Mouse (Mus musculus) hindbrain, embryonic 10.5 days (tissue): ENCODE results near the gene Itgav. TPM values are rescaled to one million over a fixed set of nuclear protein-coding genes. Genes with fewer than 3 reads are reported as not detected.
"Not testable (repeated sequence)": the region's sequence is repeated elsewhere in the genome, so short reads cannot be mapped to it uniquely, and the experiment has no call there.

Experiments used
- DNase-seq: peaks from one replicate; pipeline ENCODE4 v3.0.0-alpha.2; 2017; ENCODE audit warnings: low spot score
- H3K27ac ChIP-seq: fragments of 300-500 bp; sonication (generic); 2 replicates; pipeline ENCODE4 v1.5.1; 2016; ENCODE audit warnings: mild to moderate bottlenecking, moderate library complexity
- H3K27me3 ChIP-seq: fragments of 300-500 bp; sonication (generic); 2 replicates; pipeline ENCODE4 v1.6.1; 2016; ENCODE audit warnings: mild to moderate bottlenecking; ENCODE audit not compliant: poor library complexity, insufficient read depth, severe bottlenecking
- H3K36me3 ChIP-seq: fragments of 300-500 bp; sonication (generic); 2 replicates; pipeline ENCODE4 v1.6.1; 2016; ENCODE audit warnings: mild to moderate bottlenecking, moderate library complexity
- H3K4me1 ChIP-seq: fragments of 300-500 bp; sonication (generic); replicated peaks from 2 replicates; pipeline ENCODE4 v1.6.1; 2016; ENCODE audit warnings: mild to moderate bottlenecking
- H3K4me3 ChIP-seq: fragments of 300-500 bp; sonication (generic); 2 replicates; pipeline ENCODE4 v1.5.1; 2016; ENCODE audit warnings: mild to moderate bottlenecking, moderate library complexity
- H3K9me3 ChIP-seq: fragments of 300-500 bp; sonication (generic); 2 replicates; pipeline ENCODE4 v1.6.1; 2016; ENCODE audit warnings: mild to moderate bottlenecking, moderate library complexity
- WGBS: fragments of 180-500 bp; shearing (Covaris S2); methylation state at CpG from one replicate; pipeline ENCODE4 v1.1.7; 2016; 5-methylcytosine and 5-hydroxymethylcytosine counted together
- polyA plus RNA-seq: library from polyadenylated mRNA; unstranded; fragments of >200 nt; fragmentation: Nextera tagmentation; extraction: Ambion mirVana; gene quantifications from 2 replicates; pipeline ENCODE4 v1.2.1, GENCODE M21; 2016

The Itgav gene
- polyA plus RNA-seq, 1 experiment from 2014 or later = 31.8 TPM

DNA sequence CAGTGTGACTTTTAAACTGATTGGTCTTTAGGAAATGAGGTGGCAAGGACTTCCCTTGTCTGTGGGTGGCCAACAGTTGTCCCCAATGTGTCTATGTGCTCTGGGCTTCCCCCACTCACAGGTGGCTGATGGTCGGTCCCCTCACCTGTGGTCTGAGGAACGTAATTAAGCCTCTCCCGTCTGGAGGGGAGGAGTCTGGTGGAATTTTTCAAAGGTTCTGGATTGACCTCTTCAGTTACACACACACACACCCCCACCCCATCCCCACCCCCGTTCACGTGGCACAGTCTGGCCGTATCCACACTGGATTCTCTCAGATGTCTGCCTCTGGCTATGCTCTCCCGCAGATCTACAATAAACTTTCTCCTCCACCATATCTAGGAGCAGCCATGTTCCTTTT lies 30.1 kb upstream of the Itgav start:
- no peak for DNase-seq
- Histone ChIP-seq H3K27ac (no peak overlapping the region), H3K4me3 (no peak overlapping the region), H3K27me3 (no peaks in the 10 kb centered on the region), H3K9me3 (peaks cover 1% of the 10 kb centered on the region; the same call in 1 of the 2 replicates), H3K4me1 (peaks cover 5% of the 10 kb centered on the region), H3K36me3 (no peaks in the 10 kb centered on the region)
- WGBS = 81% methylated on average over 7 of the region's 7 CpGs

DNA sequence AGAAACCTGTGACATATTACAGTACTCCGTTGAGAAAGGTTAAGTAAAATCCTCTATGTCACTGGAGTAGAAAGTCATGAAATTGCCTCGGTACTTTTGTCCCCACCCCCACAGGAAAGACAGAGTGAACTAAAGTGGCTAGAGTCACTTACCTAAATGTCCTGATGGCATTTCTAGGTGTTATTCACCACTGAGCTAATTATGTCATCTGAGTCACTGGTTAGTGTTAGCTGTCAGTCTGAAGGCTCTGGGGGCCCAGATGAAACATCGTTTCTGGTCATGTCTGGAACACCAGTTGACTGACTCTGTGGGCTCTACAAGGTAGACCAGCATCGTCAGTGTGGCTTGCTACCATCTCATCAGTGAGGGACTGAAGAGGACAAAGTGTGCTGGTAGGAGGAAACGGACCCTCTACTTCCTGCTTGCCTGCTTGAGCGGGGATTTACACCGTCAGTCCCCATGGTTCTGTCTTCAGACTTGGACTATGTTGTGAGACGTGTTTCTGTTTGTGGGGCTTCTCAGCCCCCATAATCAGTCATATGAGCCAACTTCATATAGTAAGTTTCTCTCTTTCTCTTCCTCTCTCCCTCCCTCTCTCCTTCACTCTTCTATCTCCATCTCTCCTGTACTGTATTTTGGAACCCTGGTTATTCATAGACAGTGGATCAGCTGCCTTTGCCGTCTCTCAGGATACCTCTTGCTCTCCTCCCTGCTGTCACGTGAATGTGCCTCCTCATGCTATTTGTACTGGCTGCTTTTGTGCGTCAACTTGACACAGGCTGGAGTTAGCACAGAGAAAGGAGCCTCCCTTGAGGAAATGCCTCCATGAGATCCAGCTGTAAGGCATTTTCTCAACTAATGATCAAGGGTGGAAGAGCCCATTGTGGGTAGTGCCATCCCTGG lies 28.6 kb upstream of the Itgav start:
- Histone ChIP-seq H3K4me3 (no peak overlapping the region), H3K4me1 (peaks cover 5% of the 10 kb centered on the region), H3K27ac (no peak overlapping the region), H3K27me3 (no peaks in the 10 kb centered on the region), H3K36me3 (no peaks in the 10 kb centered on the region), H3K9me3 (no peaks in the 10 kb centered on the region)
- no peak for DNase-seq
- WGBS = 79% methylated on average over 11 of the region's 11 CpGs

DNA sequence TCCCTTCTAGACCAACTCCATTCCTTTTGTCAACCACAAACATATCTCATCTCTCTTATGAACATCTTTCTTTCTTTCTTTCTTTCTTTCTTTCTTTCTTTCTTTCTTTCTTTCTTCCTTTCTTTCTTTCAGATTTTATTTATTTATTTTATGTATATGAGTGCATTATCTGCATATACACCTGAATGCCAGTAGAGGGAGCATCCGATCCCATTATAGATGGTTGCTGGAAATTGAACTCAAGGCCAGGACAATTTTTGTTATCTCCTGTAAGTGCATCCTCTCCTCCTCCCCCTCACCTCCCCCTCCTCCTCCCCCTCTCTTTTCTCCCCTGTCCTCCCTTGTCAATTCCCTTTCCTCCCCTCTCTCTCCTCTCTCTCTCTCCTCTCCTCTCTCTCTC lies 25.7 kb upstream of the Itgav start:
- Histone ChIP-seq H3K27me3 (no peaks in the 10 kb centered on the region; the same call in 1 of the 2 replicates), H3K27ac (no peak overlapping the region), H3K4me1 (no peaks in the 10 kb centered on the region), H3K4me3 (no peak overlapping the region), H3K9me3 (no peaks in the 10 kb centered on the region), H3K36me3 (no peaks in the 10 kb centered on the region)
- 69% methylated on average over 1 of the region's 1 CpGs for WGBS
- no peak for DNase-seq

- H3K27me3 ChIP-seq = no peaks in the 10 kb centered on the region; the same call in 1 of the 2 replicates
- no peaks in the 10 kb centered on the region for H3K9me3 ChIP-seq
- no peaks in the 10 kb centered on the region for H3K4me1 ChIP-seq
- H3K36me3 ChIP-seq = no peaks in the 10 kb centered on the region
- DNase-seq = no peak
- 64% methylated on average over 1 of the region's 1 CpGs for WGBS
- no peak overlapping the region for H3K27ac ChIP-seq
- H3K4me3 ChIP-seq = no peak overlapping the region
Observed at GRCm38 (mm10) chr2:83699324-83699723, 24.9 kb upstream of the Itgav start.

DNA sequence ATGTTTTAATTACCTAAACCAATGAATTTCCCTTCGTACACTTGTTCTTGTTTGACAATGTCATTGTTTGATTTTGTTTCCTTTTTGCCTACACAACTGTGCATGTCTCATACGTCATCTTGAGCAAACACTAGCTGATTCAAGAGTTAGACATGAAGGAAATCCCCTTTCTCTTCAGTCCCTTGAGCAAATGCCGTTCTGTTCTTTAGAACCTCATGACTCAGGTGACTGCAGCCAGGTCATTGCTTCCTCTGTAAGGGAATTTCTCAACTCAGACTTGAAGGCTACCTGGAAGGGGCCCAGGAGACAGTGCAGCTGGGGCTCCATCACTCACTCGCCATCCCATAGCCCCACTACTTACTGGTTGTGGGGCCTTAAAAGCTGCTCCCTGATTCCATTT lies 23.5 kb upstream of the Itgav start:
- Histone ChIP-seq H3K9me3 (no peaks in the 10 kb centered on the region), H3K4me1 (no peaks in the 10 kb centered on the region), H3K4me3 (no peak overlapping the region), H3K36me3 (no peaks in the 10 kb centered on the region), H3K27me3 (peaks cover 5% of the 10 kb centered on the region; the same call in 1 of the 2 replicates), H3K27ac (no peak overlapping the region)
- WGBS = 89% methylated on average over 4 of the region's 4 CpGs
- DNase-seq = no peak

DNA sequence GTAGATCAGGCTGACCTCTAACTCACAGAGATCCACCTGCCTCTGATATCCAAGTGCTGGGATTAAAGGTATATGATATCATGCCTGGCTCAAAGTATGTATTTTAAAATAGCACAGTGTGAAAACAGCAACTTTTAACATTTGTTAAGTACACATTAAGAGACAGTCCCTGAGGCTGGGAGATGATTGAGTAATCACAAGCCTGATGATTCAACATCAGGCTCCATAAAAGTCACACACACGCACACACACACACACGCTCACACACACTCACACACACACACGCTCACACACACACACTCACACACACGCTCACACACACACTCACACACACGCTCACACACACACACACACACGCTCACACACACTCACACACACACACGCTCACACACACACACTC lies 21.8 kb upstream of the Itgav start:
- WGBS = 90% methylated on average over 7 of the region's 7 CpGs
- Histone ChIP-seq H3K27ac (no peak overlapping the region), H3K4me1 (0 out of 2 replicates have a peak, but pooled peaks cover 4% of the 10 kb centered on the region), H3K36me3 (no peaks in the 10 kb centered on the region), H3K9me3 (no peaks in the 10 kb centered on the region), H3K27me3 (peaks cover 6% of the 10 kb centered on the region; the same call in 1 of the 2 replicates), H3K4me3 (no peak overlapping the region)
- no peak for DNase-seq

- H3K4me1 ChIP-seq = 0 out of 2 replicates have a peak, but pooled peaks cover 4% of the 10 kb centered on the region
- no peaks in the 10 kb centered on the region for H3K36me3 ChIP-seq
- no peaks in the 10 kb centered on the region for H3K9me3 ChIP-seq
- WGBS = 85% methylated on average over 9 of the region's 9 CpGs
- no peak overlapping the region for H3K27ac ChIP-seq
- peaks cover 6% of the 10 kb centered on the region; the same call in 1 of the 2 replicates for H3K27me3 ChIP-seq
- DNase-seq = no peak
- no peak overlapping the region for H3K4me3 ChIP-seq
Observed at GRCm38 (mm10) chr2:83705580-83706158, 18.5 kb upstream of the Itgav start.

DNA sequence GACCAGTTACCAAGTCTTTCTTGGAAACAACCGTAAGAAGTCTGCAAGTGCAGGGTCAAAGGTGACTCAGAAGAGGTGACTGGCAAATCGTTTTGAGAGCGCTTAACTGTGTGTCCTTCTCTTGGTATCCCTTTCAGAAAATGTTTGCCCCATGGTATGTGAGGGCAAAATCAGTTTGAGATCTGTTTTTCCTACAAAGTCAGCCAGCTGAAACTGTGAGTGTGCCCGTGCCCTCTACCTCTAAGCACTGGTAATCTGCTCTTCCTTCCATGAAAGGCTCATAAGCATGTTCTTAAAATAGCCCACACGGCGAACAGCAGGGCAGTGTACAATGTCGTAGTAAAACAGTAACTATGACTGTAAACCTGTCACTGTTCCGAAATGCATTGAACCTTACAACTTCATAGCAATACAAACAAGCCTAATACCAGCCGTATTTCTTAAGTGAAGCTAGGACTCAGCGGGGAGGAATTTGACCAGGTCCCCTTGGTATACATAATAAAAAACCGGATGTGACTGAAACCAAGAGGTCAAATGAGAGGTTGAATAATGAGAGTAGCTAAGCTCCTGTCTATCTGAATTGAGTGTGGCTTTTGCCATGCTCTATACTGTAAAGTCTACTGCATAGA lies 14.2 kb upstream of the Itgav start:
- no peaks in the 10 kb centered on the region for H3K9me3 ChIP-seq
- H3K4me3 ChIP-seq = no peak overlapping the region
- peaks cover 4% of the 10 kb centered on the region; the same call in 1 of the 2 replicates for H3K4me1 ChIP-seq
- H3K36me3 ChIP-seq = no peaks in the 10 kb centered on the region
- H3K27me3 ChIP-seq = peaks cover 6% of the 10 kb centered on the region; the same call in 1 of the 2 replicates
- 71% methylated on average over 11 of the region's 11 CpGs for WGBS
- no peak overlapping the region for H3K27ac ChIP-seq
- DNase-seq = no peak

- H3K4me1 ChIP-seq, H3K9me3 ChIP-seq, H3K27me3 ChIP-seq, DNase-seq, H3K4me3 ChIP-seq, H3K36me3 ChIP-seq, H3K27ac ChIP-seq: not testable (repeated sequence)
- WGBS = 75% methylated on average over 7 of the region's 7 CpGs
Observed at GRCm38 (mm10) chr2:83713281-83713680, 10.9 kb upstream of the Itgav start.

- Histone ChIP-seq H3K27ac (no peak overlapping the region), H3K27me3 (no peaks in the 10 kb centered on the region), H3K4me1 (no peaks in the 10 kb centered on the region; the same call in 1 of the 2 replicates), H3K36me3 (no peaks in the 10 kb centered on the region), H3K4me3 (no peak overlapping the region), H3K9me3 (no peaks in the 10 kb centered on the region)
- DNase-seq = no peak
- whole genome bisulfite sequencing = 88% methylated on average over 5 of the region's 5 CpGs
Observed at GRCm38 (mm10) chr2:83713946-83714345, 10.3 kb upstream of the Itgav start.

- peak; percentile 59 for DNase-seq
- Histone ChIP-seq H3K4me1 (no peaks in the 10 kb centered on the region; the same call in 1 of the 2 replicates), H3K36me3 (no peaks in the 10 kb centered on the region), H3K9me3 (no peaks in the 10 kb centered on the region), H3K27ac (no peak overlapping the region), H3K4me3 (no peak overlapping the region), H3K27me3 (no peaks in the 10 kb centered on the region)
- WGBS = 46% methylated on average over 6 of the region's 6 CpGs
Observed at GRCm38 (mm10) chr2:83714783-83715182, 9.4 kb upstream of the Itgav start.

- Histone ChIP-seq H3K27me3 (no peaks in the 10 kb centered on the region), H3K9me3 (no peaks in the 10 kb centered on the region), H3K4me3 (no peak overlapping the region), H3K36me3 (no peaks in the 10 kb centered on the region), H3K27ac (no peak overlapping the region), H3K4me1 (peaks cover 7% of the 10 kb centered on the region)
- DNase-seq = no peak
- WGBS = 89% methylated on average over 4 of the region's 4 CpGs
Observed at GRCm38 (mm10) chr2:83718341-83718740, 5.9 kb upstream of the Itgav start.

DNA sequence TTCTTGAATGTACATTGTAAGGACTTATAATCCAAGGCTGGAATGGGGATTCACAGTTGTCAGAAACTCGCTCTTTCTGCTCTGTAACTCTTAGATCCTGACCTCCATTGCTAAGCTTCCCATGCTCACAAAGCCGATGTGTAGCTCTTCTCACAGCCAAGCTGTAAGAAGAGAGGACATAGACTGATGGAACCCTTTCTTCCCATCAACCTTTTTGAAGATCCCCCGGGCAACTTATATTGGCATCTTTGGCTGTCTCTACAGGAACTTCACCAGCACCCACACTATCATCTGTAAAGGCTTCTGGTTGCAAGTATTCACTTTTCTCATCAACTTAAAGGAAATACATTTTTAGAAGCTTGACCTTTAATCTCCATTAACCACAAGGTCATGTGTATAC lies 2.6 kb upstream of the Itgav start:
- H3K9me3 ChIP-seq = no peaks in the 10 kb centered on the region
- no peaks in the 10 kb centered on the region for H3K27me3 ChIP-seq
- peaks cover 19% of the 10 kb centered on the region for H3K4me1 ChIP-seq
- H3K4me3 ChIP-seq = no peak overlapping the region
- WGBS = 87% methylated on average over 3 of the region's 3 CpGs
- H3K27ac ChIP-seq = no peak overlapping the region
- no peak for DNase-seq
- no peaks in the 10 kb centered on the region for H3K36me3 ChIP-seq
